Mouse (Mus musculus) bone marrow, adult 2 months (tissue): ENCODE data around the gene Gm13103.
"Not testable (repeated sequence)": the region's sequence is repeated elsewhere in the genome, so short reads cannot be mapped to it uniquely, and the experiment has no call there.

Source experiments
- CTCF ChIP-seq: fragments of 200-500 bp; IDR thresholded peaks from 2 replicates; pipeline ENCODE4 v1.5.1; 2011; ENCODE audit warnings: low read length, control low read depth; ENCODE audit not compliant: control insufficient read depth, insufficient read depth
- POLR2A ChIP-seq: fragments of 200-500 bp; IDR thresholded peaks from 2 replicates; pipeline ENCODE4 v1.6.1; 2011; ENCODE audit warnings: low read depth, mild to moderate bottlenecking, control low read depth, low read length, borderline replicate concordance; ENCODE audit not compliant: control insufficient read depth

GRCm38 (mm10) chr4:143846197-143846596, at the start of gene Gm13103:
- TF ChIP-seq CTCF, POLR2A: not testable (repeated sequence)
